Mouse (Mus musculus) gastrocnemius, adult 2 months (tissue): ENCODE measurements around the gene Yars. TPM values are rescaled to one million over a fixed set of nuclear protein-coding genes. Genes with fewer than 3 reads are reported as not detected.

Experiments
- DNase-seq: peaks from one replicate; pipeline ENCODE4 v3.0.0; 2022
- H3K27ac ChIP-seq: fragments of 200-600 bp; 2 replicates; pipeline ENCODE4 v1.8.1; 2022; ENCODE audit warnings: mild to moderate bottlenecking
- H3K4me3 ChIP-seq: fragments of 200-600 bp; 2 replicates; pipeline ENCODE4 v1.8.1; 2022; ENCODE audit warnings: mild to moderate bottlenecking, moderate library complexity
- CTCF ChIP-seq: fragments of 200-600 bp; IDR thresholded peaks from 2 replicates; pipeline ENCODE4 v1.8.1; 2022; ENCODE audit warnings: antibody characterized with exemption, mild to moderate bottlenecking, moderate library complexity
- intact Hi-C: fragments of 180-260 bp; cut with DNase I; formaldehyde crosslinking; loops from one replicate; pipeline ENCODE4 v1.15.1; 2025
- total RNA-seq, 2 experiments: library from RNA; stranded (reverse); gene quantifications; 2 replicates each; pipeline ENCODE4 v1.2.3; 2021

Gene Yars
- total RNA-seq, 2 experiments from 2014 or later: 39.8 to 43.0 TPM

DNA sequence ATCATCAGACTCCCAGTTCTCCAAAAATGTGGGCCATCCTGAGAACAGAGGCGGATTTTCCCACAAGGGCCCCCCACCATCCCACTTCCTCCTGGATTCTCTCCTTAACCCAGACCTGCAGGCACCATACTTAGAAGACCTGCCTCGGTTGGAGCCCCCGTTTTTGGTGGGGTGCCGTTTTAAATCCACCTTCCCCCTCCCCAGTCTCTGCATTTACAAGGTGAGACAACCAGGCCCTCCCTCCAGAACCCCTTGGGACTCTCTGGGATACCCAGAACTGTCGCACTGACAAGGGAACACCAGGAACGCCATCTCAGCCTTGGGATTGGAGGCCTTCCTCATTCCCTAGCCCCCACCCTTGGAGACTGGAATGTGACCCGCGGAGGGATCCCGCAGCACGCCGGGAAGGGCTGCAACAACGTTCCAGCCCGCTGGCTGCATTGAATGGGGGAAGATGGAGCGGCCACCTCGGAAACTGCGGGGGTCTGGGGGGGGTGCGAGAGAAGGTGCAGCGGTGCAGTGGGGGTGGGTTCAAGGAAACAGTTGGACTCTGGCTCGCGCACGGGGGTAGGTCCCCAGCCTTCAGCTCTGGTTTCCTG is 48.4 kb downstream of the Yars start:
- DNase-seq: no peak
- no peak for TF ChIP-seq CTCF
- H3K27ac ChIP-seq: no peak overlapping the region
- intact Hi-C loops: no loop called here
- no peak overlapping the region; the same call in 1 of the 2 replicates for H3K4me3 ChIP-seq

DNA sequence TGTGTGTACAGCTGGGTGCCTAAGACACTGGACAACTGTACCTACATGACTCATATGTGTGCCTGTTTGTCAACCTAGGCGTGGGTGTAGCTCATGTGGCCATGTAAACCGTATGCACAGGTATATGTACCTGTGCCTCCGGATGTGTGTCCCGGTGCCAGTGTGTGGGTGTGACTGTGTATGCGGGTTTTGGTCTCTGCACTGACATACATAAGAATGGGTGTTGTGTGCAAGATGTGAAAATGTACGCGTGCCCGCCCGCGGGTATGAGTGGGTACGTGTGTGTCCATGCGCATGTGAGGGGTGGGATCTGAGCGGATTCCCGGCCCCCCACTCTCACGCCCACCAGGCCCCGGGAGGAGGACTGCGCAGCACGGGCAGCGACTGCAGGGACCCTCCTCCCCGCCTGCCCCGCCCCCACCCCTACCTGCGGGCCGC is 49.0 kb downstream of the Yars start:
- DNase-seq: no peak
- peak overlapping the region; percentile 72 for H3K4me3 ChIP-seq
- TF ChIP-seq CTCF: no peak
- no peak overlapping the region for H3K27ac ChIP-seq
- intact Hi-C loops: no loop called here

DNA sequence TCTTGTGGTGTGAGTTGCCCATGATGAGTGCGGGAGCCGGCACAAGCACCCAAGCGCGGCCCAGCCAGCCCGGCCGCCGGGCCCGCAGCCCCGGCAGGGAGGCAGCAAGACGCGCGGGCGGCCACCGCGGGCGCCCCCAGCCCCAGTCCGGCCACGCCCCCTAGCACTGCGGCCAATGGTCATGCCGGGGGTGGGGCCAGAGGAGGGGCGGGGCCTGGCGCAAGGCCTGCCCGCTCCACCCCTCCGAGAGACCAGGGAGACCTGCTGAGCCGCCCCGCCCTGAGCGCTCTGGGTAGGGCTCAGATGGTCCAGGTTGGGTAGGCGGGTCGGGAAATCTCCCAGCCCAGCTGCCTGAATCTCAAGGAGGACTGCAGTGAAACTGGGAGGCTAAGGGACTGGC is 49.5 kb downstream of the Yars start:
- H3K4me3 ChIP-seq: peak overlapping the region; percentile 72
- no peak for TF ChIP-seq CTCF
- DNase-seq: peak; percentile 75
- peak overlapping the region; percentile 16; the same call in 1 of the 2 replicates for H3K27ac ChIP-seq
- intact Hi-C loops: no loop called here

DNA sequence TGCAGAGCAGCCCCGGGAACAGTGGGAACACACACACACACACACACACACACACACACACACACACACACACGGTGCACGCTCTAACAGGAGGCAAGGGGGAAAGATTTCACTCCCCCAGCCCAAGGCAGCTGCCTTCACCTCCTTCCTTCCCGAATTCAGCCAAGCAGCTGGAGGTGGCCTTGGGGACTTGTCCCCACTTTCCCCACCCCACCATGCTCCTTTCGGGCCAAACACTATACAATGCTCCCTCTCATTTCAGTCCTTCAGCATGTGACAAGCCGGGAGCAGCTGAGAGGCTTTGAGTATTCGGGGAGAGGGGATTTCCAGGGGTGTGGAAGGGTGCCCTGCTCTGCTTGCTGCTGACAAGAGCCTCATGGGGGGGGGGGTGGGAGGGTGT is 52.3 kb downstream of the Yars start:
- no peak for DNase-seq

DNA sequence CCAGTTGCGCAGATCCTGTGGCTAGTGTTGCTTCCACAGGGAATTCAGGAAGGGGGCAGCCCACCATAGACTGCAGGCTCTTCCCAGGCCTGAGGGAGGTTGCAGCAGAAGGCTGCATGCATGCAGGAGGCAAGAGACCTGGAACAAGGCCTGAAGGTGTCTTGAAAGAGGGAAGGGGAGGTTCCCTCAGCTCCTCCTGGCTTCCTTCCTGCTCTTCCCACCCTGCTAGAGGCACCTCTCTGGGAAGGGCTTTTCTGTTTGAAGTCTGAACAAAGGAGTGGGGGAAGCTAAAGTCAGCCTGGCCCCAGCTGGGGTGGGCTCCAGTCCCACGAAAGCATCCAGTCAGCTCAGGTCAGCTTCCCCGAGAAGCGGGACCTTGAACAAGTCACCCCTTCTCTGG is 52.8 kb downstream of the Yars start:
- intact Hi-C loops: no loop called here
- no peak overlapping the region for H3K4me3 ChIP-seq
- no peak for TF ChIP-seq CTCF
- DNase-seq: no peak
- no peak overlapping the region for H3K27ac ChIP-seq

More for the DNA sequence above, 52.3 kb downstream of the Yars start:
- intact Hi-C loops: no loop called here
- Histone ChIP-seq H3K4me3 (no peak overlapping the region), H3K27ac (no peak overlapping the region)
- no peak for TF ChIP-seq CTCF

DNA sequence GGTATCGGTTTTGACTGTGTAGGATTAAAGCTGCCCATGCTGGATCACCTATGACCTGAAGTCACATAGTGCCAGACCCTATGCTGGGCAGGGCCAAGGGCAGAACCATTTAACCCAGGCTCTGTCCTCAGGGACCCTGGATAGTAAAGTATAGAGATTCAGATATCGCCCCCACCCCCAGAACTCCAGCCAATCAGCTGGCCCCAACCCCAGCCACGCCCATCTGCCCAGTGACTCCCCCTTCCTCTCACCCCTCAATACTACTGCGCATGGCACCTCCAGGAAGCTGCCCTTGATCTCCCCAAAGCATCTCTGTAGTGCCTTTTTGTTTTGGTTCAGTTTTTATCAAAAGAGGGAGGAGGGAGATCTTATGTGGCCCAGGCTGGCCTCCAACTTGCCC is 53.2 kb downstream of the Yars start:
- DNase-seq: no peak
- intact Hi-C loops: no loop called here
- no peak overlapping the region for H3K4me3 ChIP-seq
- no peak overlapping the region for H3K27ac ChIP-seq
- TF ChIP-seq CTCF: no peak

DNA sequence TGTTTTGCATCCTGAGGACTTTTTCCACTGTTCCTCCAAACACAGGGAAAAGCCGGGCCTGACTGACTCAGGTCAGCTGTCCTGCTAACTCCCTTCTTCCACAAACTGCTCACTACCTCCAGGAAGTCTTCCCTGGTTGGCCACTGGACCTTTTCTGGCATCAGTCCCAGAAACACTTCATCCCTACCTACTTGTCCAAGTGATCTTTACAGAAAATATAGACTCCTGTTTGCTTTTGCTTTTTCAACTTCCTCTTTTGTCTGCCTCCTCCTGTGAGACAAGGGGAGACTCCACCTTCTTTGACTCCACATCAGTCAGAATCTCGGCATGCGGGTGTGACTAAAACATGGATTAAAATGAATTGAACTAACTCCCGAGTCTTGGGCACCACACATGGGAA is 55.2 kb downstream of the Yars start:
- H3K4me3 ChIP-seq: no peak overlapping the region
- intact Hi-C loops: no loop called here
- no peak for TF ChIP-seq CTCF

DNA sequence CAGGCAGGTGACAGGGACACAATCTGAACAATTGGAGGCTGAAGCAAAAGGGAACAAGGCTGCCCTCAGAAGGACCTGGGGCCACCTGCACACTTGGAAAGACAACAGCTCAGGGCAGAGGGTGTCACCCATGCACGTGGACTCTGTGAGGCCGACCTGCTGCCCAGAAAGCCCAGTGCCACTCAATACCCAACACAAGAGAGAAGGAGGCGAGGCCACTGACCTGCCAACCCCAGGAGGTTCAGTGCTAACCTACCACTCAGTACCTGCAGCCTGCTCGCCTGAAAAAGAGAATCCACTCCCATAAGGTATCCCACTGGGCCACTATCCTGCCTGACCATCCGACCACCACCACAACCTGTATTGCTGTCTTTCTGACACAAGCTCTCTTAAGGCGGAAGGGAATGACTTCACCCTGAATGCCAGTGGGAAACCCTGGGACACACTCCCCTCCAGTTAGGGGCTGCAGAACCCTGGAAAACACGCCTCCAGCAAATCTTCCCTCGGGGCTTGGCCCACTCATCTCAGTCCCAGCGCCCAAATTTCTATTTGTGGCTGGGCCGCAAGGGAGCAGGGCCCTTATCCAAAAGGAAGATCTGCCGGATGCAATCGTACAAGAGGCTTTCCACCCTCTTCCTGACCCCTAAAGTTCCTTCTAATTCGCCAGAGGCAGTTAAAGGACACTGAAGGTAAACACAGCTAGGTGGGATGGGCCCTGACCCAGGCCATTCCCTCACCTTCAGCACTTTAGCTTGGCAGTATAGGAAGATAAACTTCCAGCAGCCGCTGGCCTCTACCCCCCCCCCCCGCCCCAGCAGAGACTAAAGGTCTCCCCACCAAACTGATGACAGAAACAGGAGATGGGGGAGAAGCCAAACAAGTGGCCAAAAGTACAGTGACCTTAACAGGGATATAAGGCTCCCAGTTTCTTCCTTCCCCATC is 57.1 kb downstream of the Yars start:
- intact Hi-C loops: no loop called here
- H3K27ac ChIP-seq: peak overlapping the region; percentile 81
- H3K4me3 ChIP-seq: peak overlapping the region; percentile 85
- no peak for TF ChIP-seq CTCF
- no peak for DNase-seq

More for the DNA sequence above, 55.2 kb downstream of the Yars start:
- no peak for DNase-seq
- H3K27ac ChIP-seq: no peak overlapping the region

DNA sequence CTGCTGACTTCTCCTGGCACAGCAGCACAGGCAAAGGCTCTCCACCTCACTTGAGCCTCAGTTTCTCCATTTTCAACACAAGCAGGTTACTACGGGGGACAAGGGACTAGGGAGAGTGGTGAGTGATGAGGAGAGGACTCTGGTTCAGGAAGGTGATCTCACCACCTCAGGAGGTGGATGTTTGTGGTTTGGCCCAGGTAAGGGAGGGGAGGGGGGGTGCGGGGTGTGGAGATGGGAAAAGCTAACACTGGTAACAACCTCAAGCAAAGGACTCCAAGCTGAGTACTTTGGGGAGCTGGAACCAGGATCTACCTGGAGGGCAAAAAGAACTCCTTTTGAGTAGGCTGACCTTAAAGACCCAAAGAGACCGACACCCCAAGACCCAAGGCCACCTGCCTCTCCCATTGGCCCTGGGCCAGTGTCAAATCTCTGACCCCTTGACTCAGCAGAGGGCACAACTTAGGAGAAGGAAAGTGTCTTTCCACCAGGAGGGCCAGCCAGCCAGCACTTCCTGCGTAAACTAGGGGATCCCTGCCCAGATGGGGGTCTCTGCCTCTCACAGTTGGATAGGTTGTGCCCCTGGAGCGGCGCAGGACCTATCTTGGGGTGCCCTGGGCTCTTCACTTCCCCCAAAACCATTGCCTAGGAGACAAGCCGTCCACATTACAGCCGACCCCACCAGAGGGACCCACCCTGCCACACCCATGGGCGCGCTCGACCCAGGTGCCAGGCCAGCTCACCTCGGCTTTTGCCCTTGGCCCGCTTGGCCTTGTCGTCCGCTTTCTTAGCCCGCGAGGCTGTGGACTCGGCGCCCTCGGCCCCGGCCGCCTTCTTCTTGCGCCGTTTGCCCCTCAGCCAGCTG is 58.1 kb downstream of the Yars start:
- peak overlapping the region; percentile 81 for H3K27ac ChIP-seq
- intact Hi-C loops: no loop called here
- DNase-seq: no peak
- H3K4me3 ChIP-seq: peak overlapping the region; percentile 85
- no peak for TF ChIP-seq CTCF

DNA sequence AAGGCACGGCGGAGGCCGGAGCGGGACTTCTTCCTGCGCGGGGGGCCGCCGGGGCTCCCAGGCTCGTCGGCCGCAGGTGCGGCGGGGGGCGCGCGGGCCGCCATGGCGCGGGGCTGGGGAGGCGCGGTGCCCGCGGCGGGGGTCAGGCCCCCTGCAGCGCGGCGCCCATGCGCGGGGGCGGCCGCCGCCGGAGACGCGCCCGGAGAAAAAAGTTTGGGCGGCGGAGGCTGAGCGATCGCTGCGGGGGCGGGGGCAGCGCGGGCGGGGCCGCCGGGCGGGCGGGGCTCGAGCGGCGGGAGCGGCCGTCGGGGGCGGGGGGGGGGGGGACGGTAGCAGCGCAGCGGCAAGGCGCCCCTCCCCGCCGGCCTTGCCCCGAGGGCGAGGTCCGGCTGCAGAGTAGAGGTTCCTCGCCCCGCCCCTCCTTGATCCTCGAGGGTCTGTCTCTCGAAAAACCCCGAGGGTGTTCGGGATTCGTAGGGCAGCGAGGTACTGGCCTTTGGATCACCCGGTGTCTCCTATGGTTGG is 58.7 kb downstream of the Yars start:
- no peak for DNase-seq
- intact Hi-C loops: no loop called here
- H3K4me3 ChIP-seq: peak overlapping the region; percentile 85
- TF ChIP-seq CTCF: no peak
- H3K27ac ChIP-seq: peak overlapping the region; percentile 81

DNA sequence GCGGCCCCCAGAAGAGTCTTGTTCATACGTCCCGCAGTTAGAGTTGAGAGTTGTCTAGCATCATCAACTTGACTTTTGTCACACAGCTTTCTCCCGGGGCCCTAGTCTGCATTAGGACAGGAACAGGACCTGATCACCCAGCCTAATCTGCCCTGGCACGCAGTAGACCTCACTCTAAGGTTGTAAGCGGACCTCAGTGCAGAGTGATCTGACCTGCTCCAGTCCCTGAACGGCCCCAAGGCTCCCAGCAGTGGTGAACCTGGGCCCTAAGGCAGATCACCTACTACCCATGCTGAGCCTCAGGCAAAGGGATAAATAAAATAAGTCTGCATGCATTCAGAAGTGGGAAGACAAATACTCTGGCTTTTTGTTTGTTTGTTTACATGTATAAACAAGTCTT is 59.7 kb downstream of the Yars start:
- H3K4me3 ChIP-seq: no peak overlapping the region
- no peak overlapping the region for H3K27ac ChIP-seq
- no peak for TF ChIP-seq CTCF
- intact Hi-C loops: no loop called here
- DNase-seq: no peak

DNA sequence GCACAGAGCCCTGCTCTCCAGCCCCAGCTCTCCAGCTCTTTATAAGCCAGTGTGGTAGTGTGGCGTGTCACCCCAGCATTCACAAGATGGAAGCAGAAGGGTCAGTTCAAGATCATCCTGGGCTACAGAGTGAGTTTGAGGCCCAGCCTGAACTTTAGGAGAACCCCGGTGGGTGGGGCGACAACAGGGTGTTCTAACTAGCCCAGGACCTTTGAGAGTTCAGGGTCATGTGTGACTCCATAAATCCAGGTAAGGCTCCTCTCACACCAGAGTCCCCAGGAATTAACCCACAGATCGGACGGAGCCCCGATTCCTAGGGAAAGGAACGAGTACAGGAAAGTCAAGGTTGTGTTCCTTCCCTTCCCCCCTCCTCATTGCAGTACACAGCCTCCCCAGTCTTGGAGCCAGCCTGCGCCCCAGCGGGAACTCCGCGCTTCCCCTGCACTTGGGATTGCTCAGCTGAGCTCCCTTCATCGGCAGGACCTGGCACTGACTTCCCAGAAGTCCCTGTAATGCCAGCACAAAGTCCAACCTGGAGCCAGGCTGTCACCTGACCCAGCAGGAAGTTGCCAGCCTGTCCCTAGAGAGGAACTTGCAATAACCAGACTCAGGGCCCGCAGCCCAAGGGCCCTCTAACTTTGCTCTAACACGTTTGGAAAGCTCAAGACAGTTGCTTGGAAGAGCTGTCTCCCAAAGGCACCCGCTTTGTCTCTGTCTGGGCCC is 61.4 kb downstream of the Yars start:
- H3K27ac ChIP-seq: no peak overlapping the region
- DNase-seq: peak; percentile 65

More for the DNA sequence above, 61.4 kb downstream of the Yars start:
- TF ChIP-seq CTCF: no peak
- intact Hi-C loops: no loop called here
- no peak overlapping the region for H3K4me3 ChIP-seq
